Mouse (Mus musculus) small intestine, adult 2 months (tissue): ENCODE data around the gene Aipl1. TPM values are rescaled to one million over a fixed set of nuclear protein-coding genes. Genes with fewer than 3 reads are reported as not detected.
A peak's percentile ranks its signal among the peaks of the same experiment; 100 is the strongest.
"Not testable (repeated sequence)": the region's sequence is repeated elsewhere in the genome, so short reads cannot be mapped to it uniquely, and the experiment has no call there.

Experiments
- H3K27ac ChIP-seq: fragments of 200-500 bp; 2 replicates; pipeline ENCODE4 v1.5.1; 2012; ENCODE audit warnings: low read depth, low read length, control low read depth, inconsistent platforms; ENCODE audit not compliant: insufficient read depth
- H3K27me3 ChIP-seq: fragments of 200-500 bp; 2 replicates; pipeline ENCODE4 v1.6.1; 2012; ENCODE audit warnings: mild to moderate bottlenecking, moderate library complexity, low read length, inconsistent platforms; ENCODE audit not compliant: control insufficient read depth, insufficient read depth
- H3K36me3 ChIP-seq: fragments of 200-500 bp; 2 replicates; pipeline ENCODE4 v1.6.1; 2012; ENCODE audit warnings: mild to moderate bottlenecking, low read length, control low read depth, inconsistent platforms; ENCODE audit not compliant: control insufficient read depth, insufficient read depth
- H3K4me1 ChIP-seq: fragments of 200-500 bp; 2 replicates; pipeline ENCODE4 v1.6.1; 2012; ENCODE audit warnings: low read length, inconsistent platforms, mixed read lengths; ENCODE audit not compliant: control insufficient read depth, insufficient read depth, insufficient read length
- H3K4me3 ChIP-seq: fragments of 200-500 bp; 2 replicates; pipeline ENCODE4 v1.5.1; 2012; ENCODE audit warnings: low read depth, mild to moderate bottlenecking, control low read depth, inconsistent platforms, low read length, moderate library complexity
- CTCF ChIP-seq: fragments of 200-500 bp; IDR thresholded peaks from 2 replicates; pipeline ENCODE4 v1.5.1; 2012; ENCODE audit warnings: low read depth, mild to moderate bottlenecking, control low read depth, inconsistent platforms, low read length, moderate library complexity, mixed read lengths; ENCODE audit not compliant: insufficient replicate concordance, insufficient read length; ENCODE audit errors: extremely low read depth
- POLR2A ChIP-seq: fragments of 200-500 bp; IDR thresholded peaks from 2 replicates; pipeline ENCODE4 v1.6.1; 2012; ENCODE audit warnings: low read depth, mild to moderate bottlenecking, control low read depth, inconsistent platforms, low read length, moderate library complexity
- WGBS: fragments of 180-500 bp; shearing (Covaris S2); methylation state at CpG from one replicate; pipeline ENCODE4 v1.1.7; 2018; 5-methylcytosine and 5-hydroxymethylcytosine counted together
- polyA plus RNA-seq: library from polyadenylated mRNA; depleted of rRNA; stranded (reverse); fragments of >200 nt; gene quantifications from 2 replicates; pipeline ENCODE4 v1.2.3, GENCODE M21; 2012

Aipl1 gene
- polyA plus RNA-seq, 1 experiment = 0.11 TPM

- H3K36me3 ChIP-seq = no peaks in the 10 kb centered on the region
- H3K4me3 ChIP-seq = no peak overlapping the region
- H3K27me3 ChIP-seq = no peaks in the 10 kb centered on the region
- TF ChIP-seq CTCF (no peak), POLR2A (no peak)
- peaks cover 5% of the 10 kb centered on the region; the same call in 1 of the 2 replicates for H3K4me1 ChIP-seq
- H3K27ac ChIP-seq = no peak overlapping the region
- 80% methylated on average over 6 of the region's 6 CpGs for WGBS
Measured at GRCm38 (mm10) chr11:72000194-72000593, 37.1 kb downstream of the Aipl1 start.

- Histone ChIP-seq H3K27ac (no peak overlapping the region), H3K36me3 (no peaks in the 10 kb centered on the region), H3K4me3 (no peak overlapping the region), H3K27me3 (no peaks in the 10 kb centered on the region), H3K4me1 (peaks cover 5% of the 10 kb centered on the region; the same call in 1 of the 2 replicates)
- TF ChIP-seq POLR2A (no peak), CTCF (no peak)
- 23% methylated on average over 11 of the region's 11 CpGs for whole genome bisulfite sequencing
Measured at GRCm38 (mm10) chr11:71996805-71997204, 40.5 kb downstream of the Aipl1 start.

- 11% methylated on average over 9 of the region's 9 CpGs for WGBS
- Histone ChIP-seq H3K27ac (no peak overlapping the region), H3K4me3 (peak overlapping the region; percentile 22), H3K4me1 (peaks cover 5% of the 10 kb centered on the region; the same call in 1 of the 2 replicates), H3K36me3 (no peaks in the 10 kb centered on the region), H3K27me3 (no peaks in the 10 kb centered on the region)
- TF ChIP-seq POLR2A = no peak
- no peak for TF ChIP-seq CTCF
Measured at GRCm38 (mm10) chr11:71995968-71996511, 41.3 kb downstream of the Aipl1 start.

- Histone ChIP-seq H3K4me1 (peaks cover 5% of the 10 kb centered on the region; the same call in 1 of the 2 replicates), H3K27me3 (no peaks in the 10 kb centered on the region), H3K36me3 (no peaks in the 10 kb centered on the region), H3K27ac (no peak overlapping the region), H3K4me3 (no peak overlapping the region)
- 82% methylated on average over 12 of the region's 12 CpGs for WGBS
- no peak for TF ChIP-seq CTCF
- TF ChIP-seq POLR2A = no peak
Measured at GRCm38 (mm10) chr11:71992438-71992837, 44.9 kb downstream of the Aipl1 start.

GRCm38 (mm10) chr11:71991541-71991940 is 45.8 kb downstream of the Aipl1 start:
- H3K27me3 ChIP-seq = no peaks in the 10 kb centered on the region
- no peak for TF ChIP-seq POLR2A
- TF ChIP-seq CTCF = no peak
- H3K4me3 ChIP-seq = no peak overlapping the region
- no peak overlapping the region for H3K27ac ChIP-seq
- 15% methylated on average over 5 of the region's 5 CpGs for WGBS
- peaks cover 3% of the 10 kb centered on the region; the same call in 1 of the 2 replicates for H3K4me1 ChIP-seq
- no peaks in the 10 kb centered on the region for H3K36me3 ChIP-seq

GRCm38 (mm10) chr11:71989407-71989806 is 47.9 kb downstream of the Aipl1 start:
- H3K27ac ChIP-seq = not testable (repeated sequence)
- 67% methylated on average over 5 of the region's 5 CpGs for WGBS

GRCm38 (mm10) chr11:71987159-71988150 is 49.9 kb downstream of the Aipl1 start:
- no peak overlapping the region for H3K27ac ChIP-seq
- no peaks in the 10 kb centered on the region for H3K36me3 ChIP-seq
- no peak overlapping the region for H3K4me3 ChIP-seq
- 63% methylated on average over 14 of the region's 14 CpGs for WGBS
- no peaks in the 10 kb centered on the region for H3K4me1 ChIP-seq
- TF ChIP-seq CTCF (no peak), POLR2A (no peak)
- H3K27me3 ChIP-seq = no peaks in the 10 kb centered on the region

More at GRCm38 (mm10) chr11:71989407-71989806, 47.9 kb downstream of the Aipl1 start:
- H3K4me3 ChIP-seq, H3K4me1 ChIP-seq, H3K27me3 ChIP-seq, H3K36me3 ChIP-seq: not testable (repeated sequence)
